Mouse (Mus musculus) cerebral cortex, adult 2 months (tissue): ENCODE measurements around the gene U2af2.

ENCODE experiments used
- WGBS: fragments of 180-500 bp; shearing (Covaris S2); methylation state at CpG from one replicate; pipeline ENCODE4 v1.1.7; 2018; 5-methylcytosine and 5-hydroxymethylcytosine counted together

U2af2 gene

GRCm38 (mm10) chr7:5037026-5037425 is 24.9 kb upstream of the U2af2 start:
- 91% methylated on average over 7 of the region's 7 CpGs for WGBS

- WGBS: 67% methylated on average over 8 of the region's 8 CpGs
Measured at GRCm38 (mm10) chr7:5037467-5037866, 24.5 kb upstream of the U2af2 start.

DNA sequence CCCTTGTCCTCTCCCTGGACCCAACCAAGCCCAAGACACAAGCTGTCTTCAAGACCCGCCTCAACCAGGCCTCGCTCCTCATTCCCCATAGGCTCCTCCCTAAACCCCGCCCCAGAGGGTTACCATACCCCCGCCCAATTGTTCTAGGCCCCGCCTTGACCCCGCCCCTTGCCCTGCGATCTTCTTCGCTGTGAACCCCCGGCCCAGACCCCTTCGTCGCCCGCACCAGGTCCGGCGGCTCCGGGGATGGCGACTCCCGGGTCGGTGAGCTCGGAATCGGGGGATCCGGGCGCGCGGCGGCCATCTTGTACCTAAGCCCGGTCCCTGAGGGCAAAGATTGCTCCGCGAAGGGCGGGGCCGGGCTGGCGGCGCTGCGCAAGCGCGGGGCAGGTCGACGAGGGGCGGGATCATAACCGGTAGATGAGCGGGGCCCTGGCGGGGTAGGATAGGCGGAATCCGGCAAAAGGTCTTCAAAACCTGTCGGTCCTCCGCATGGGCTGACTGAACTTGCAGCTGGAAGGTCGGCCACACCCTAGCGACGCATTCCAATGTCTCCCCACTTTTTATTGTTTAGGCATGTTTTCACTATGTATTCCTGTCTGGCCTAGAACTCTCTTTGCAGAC is 23.7 kb upstream of the U2af2 start, which contains the start of gene Zfp784:
Gene Zfp784 (minus strand): TSS at position 338 of the 624 bp plus-strand sequence.
- under 1% methylated on average over 48 of the region's 48 CpGs for WGBS

DNA sequence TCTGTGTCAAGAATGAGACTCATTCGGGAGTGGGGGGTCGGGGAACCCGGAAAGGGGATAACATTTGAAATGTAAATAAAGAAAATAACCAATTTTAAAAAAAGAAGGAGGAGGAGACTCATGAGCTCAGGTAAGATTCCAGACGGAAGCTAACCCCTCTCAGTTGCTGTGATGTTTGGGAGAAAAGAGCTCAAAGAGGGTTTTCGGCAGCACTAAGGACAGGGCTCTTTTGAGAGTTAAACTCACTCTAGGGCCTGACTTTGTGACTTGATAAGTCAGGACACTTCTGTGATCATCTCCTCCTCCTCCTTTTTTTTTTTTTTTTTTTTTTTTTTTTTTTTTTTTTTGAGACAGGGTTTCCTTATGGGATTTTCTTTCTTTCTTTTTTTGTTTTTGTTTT is 23.0 kb upstream of the U2af2 start:
- 22% methylated on average over 5 of the region's 5 CpGs for WGBS

- WGBS: 75% methylated on average over 2 of the region's 2 CpGs
Measured at GRCm38 (mm10) chr7:5044981-5045380, 17.0 kb upstream of the U2af2 start.

DNA sequence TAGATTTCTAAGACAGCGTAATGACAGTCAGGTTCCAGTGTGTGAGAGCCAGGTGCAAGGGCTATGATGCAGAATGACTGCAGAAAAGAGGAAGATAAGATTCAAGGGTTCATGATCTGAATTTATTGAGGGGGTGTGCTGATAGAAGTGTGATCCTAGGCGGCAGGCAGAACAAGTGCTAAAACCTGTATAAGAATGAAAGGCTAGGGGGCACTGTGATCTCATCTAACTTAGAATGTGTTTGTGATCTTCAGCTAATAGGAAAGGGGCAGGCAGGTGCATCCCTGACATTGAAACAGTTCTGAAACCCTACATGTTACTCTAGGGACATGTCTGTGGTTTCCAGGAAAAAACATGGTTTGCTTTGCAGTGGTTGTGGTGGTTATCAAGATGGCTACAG is 15.8 kb upstream of the U2af2 start:
- WGBS: 63% methylated on average over 2 of the region's 2 CpGs

DNA sequence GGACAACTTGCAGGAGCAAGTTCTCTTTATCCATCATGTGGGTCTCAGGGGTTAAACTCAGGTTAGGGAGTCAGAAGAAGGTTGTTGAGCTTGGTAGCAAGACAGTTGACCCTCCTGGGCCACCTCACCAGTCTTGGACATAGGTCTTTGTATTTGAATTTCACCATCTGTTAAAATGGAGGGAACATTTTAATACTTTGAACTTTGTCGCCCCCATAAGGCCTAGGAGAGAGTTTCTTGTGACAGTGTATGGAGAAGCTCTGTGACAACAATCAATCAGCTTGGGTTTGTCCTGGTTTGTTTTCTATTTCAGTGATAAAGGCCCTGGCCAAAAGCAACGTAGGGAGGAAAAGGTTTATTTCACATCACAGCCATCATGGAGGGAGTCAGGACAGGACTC is 14.6 kb upstream of the U2af2 start:
- 28% methylated on average over 2 of the region's 2 CpGs for WGBS

DNA sequence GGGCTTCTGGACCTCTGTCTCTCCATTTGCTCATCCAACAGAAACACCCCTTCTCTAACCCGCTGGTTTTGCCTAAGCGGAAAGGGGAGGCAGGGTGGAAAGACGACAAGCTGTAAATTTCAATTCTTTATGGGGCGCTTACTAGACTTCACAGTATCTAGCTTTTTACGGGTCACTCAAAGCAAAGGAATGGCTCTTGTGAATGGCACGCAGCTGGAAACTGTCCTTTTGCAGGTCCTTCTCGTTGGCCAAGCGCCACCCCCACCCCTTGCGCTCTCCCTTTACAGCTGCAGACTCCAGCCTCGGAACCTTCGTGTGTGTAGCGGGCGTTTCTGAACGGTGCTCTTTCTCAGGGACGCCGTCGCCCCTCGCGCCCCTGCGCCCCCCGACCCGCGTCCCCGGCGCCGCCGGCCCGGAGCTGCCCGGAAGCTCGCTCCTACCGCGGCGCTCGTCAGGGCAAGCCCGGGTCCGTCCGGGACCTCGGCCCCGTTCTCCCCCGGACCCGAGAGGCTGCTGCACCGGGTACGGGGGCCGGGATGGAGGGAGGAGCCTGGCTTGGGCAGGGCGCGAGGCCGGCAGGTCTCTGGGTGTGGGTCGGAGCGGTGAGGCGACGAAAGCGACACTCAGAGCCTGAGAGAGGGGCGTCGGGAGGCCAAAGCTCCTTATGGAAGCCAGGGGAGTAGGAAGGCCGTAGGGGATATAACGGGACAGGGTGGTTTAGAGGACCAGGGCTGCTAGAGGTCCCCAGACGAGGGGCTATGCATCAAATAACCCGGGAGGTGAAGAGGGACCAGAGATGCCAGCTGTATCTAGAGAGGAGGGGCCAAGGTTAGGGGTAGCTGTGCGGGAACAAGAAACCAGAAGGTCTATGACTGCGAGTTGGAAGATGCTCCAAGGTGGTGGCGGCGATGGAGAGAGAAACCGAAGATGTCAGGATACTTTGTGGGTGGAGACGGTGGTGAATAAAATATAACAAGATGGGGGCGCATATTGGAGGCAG is 10.4 kb upstream of the U2af2 start, which contains the start of gene Zfp580:
Gene Zfp580 (plus strand): TSS at position 346 of the 1,000 bp plus-strand sequence.
- under 1% methylated on average over 65 of the region's 65 CpGs for WGBS

DNA sequence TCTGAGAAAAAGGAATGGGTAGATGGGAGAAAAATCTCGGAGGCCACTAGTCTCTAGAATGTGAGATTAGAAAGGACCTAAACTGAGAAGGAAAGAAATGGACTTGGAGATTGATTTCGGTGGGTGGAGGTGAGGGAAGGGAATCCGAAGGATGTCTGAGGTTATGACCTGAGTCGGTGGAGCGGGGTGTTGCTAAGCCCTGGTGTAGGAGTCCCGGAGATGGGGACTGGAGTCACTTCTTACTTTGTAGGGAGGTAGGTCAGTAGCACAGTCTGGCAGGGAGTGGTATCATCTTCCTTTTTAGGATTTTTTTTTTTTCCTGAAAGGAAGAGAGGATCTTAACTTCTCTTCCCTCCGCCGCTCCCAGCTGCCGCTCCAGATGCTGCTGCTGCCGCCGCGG is 9.5 kb upstream of the U2af2 start:
- 2% methylated on average over 12 of the region's 12 CpGs for whole genome bisulfite sequencing

DNA sequence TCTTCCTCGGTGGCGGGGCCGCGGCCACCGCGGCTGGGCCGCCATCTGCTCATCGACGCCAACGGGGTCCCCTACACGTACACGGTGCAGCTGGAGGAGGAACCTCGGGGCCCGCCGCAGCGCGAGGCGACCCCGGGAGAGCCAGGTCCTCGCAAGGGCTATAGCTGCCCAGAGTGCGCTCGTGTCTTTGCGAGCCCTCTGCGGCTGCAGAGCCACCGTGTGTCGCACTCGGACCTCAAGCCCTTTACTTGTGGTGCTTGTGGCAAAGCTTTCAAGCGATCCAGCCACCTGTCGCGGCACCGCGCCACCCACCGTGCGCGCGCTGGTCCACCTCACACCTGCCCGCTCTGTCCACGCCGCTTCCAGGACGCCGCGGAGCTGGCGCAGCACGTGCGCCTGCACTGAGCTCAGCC is 9.0 kb upstream of the U2af2 start:
- 10% methylated on average over 45 of the region's 45 CpGs for WGBS

GRCm38 (mm10) chr7:5053456-5054179 is 8.3 kb upstream of the U2af2 start:
- 12% methylated on average over 32 of the region's 32 CpGs for WGBS

DNA sequence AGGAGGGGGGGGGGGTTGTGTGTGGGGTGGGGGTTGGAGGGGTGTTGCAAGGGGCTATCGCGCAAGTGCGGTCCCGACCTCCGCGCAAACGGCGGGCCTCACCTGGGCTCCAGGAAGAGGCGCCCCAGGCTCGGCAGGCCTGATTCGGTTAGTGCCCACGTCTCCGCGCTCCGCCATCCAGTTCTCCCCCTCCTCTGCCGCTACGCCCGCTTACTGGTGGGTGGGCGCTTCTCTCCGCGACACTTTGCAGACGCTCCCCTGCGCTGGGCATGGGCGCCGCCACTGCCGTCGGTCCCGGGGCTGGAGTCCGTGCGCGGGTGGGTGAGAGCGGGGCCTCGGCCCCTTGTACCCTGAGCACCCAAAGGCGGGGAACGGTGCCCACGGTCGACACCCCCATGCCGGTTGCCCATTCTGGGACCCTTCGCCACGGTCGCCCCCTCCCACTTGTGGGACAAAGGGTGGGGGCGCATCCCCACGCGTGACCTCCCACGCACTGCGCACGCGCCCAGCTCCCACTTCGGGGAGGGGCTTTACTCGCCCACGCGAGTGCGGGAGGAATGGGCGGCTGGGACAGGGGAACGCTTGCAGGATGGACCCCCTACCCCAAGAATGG is 5.2 kb upstream of the U2af2 start:
- WGBS: 3% methylated on average over 55 of the region's 55 CpGs

DNA sequence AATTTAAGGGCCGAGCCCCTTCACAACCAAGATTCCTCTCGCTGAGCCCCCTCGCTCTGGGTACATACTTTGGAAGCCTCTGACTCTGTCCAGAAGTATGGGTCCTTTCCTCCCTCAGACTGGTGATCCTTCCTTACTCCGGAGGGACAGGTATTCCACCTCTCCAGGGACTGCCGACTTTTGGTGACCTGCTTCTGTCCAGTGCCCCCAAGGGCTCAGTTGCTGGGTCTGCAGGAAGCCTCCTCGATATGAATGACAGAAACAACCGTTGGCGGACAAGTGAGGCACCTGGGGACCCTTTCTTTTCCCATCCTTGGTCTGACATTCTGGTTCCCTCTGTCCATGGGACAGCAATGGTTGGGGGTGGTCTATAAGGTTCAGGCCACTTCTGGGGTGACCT is 4.6 kb upstream of the U2af2 start:
- 27% methylated on average over 8 of the region's 8 CpGs for WGBS

DNA sequence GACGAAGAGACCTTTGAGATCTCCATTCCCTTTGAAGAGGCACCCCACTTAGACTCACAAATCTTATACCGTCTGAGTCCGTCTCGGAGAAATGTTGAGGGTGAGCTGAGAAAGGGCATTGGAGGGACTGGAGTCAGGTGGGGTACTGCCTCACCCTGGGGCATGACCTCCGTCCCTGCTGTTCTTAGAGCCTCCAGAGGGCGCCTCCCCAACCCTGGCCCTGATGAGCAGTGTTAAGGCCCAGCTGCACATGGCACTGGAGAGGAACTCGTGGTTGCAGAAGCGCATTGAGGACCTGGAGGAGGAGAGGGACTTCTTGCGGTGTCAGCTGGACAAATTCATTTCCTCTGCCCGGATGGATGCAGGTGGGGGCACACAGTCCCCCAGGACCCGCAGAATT is 4.1 kb upstream of the U2af2 start:
- WGBS: 40% methylated on average over 11 of the region's 11 CpGs

DNA sequence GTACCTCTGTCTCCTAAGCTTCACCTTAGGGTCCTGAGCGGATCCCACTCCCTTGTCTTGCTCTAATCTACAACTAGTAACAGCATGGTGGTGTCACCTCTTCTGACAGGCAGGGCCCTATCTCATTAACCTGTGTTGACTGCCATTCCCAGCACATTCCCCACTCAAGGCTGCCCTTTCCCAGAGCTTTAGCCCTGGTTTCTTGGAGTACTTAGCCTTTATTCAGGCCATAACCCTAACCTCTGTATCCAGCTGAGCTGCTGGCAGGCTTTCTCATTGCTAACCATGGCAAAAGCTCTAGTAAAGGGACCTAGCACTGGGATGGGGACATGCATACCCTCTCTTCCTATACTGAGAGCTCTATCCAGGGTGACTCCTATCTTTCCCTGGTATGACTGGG is 3.3 kb upstream of the U2af2 start:
- 94% methylated on average over 1 of the region's 1 CpGs for WGBS

DNA sequence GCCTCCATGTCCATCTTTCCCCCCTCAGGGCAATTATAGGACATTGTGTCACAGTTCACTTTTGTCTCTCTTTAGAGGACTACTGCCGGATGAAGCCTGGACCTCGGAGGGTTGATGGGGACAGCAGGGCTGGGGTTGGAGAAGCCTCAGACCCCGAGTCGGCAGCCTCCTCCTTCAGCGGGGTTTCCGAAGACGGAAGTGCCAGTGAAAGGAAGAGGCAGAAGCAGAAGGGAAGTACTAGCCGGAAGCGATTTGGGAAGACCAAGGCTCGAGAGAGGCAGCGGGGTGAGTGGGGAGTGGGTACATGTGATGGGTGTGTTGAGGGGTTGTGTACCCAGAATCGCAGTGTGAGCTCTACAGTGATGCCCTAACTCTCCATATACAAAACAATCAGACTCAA is 2.5 kb upstream of the U2af2 start:
- WGBS: 86% methylated on average over 12 of the region's 12 CpGs

GRCm38 (mm10) chr7:5060239-5060731 is 1.7 kb upstream of the U2af2 start:
- WGBS: 1% methylated on average over 27 of the region's 27 CpGs

GRCm38 (mm10) chr7:5060944-5061773 is 784 bp upstream of the U2af2 start:
- WGBS: under 1% methylated on average over 60 of the region's 60 CpGs

GRCm38 (mm10) chr7:5062360-5063001 is 538 bp downstream of the U2af2 start:
- under 1% methylated on average over 50 of the region's 51 CpGs for WGBS

DNA sequence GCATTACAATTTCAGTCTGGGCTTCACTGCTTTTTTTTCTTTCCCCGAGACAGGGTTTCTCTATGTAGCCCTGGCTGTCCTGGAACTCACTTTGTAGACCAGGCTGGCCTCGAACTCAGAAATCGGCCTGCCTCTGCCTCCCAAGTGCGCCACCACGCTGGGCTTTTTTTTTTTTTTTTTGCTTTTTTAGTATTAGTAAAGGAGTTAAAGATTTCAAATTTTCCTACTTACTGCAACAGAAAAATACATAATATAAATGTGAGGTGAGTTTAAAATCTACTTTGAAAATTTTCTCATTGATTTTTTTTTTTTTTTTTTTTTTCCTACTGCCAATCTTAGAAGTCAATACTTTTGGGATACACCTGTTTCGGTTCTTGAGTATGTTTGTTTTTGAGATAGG is 2.9 kb downstream of the U2af2 start:
- WGBS: 91% methylated on average over 6 of the region's 6 CpGs
